Mouse (Mus musculus): ENCODE data around the gene Pak4. TPM values are rescaled to one million over a fixed set of nuclear protein-coding genes. Genes with fewer than 3 reads are reported as not detected.

Pak4 gene
- total and polyA plus RNA-seq, 3 experiments, result 9.3 to 26.6 TPM; not detected in 1

GRCm38 (mm10) chr7:28598951-28599350 lies 966 bp upstream of the Pak4 start:
- Histone ChIP-seq H3K27me3 (ENCODE audit: control insufficient read depth in 1 of 2, insufficient read depth in 2 of 2, low read length in 2 of 2) (no peaks in the 10 kb centered on the region), H3K27ac (ENCODE audit: control insufficient read depth, low read depth, low read length) (no peak overlapping the region), H3K79me2 (ENCODE audit: control insufficient read depth, insufficient read depth, low read length, poor library complexity) (peaks cover 17% of the 10 kb centered on the region), H3K36me3 (ENCODE audit: control insufficient read depth in 1 of 2, insufficient read depth in 2 of 2, low read length in 2 of 2) (peaks cover 0 to 11% of the 10 kb centered on the region in 2 experiments; a peak in 2 of 4 replicates), H3K4me3 (ENCODE audit: control insufficient read depth in 1 of 2, insufficient read depth in 1 of 2, low read depth in 2 of 2, low read length in 2 of 2) (no peak overlapping the region), H3K9me3 (replicated peaks; ENCODE audit: insufficient read depth, low read length) (no peaks in the 10 kb centered on the region), H3K9ac (ENCODE audit: control insufficient read depth, low read depth, low read length, poor library complexity, severe bottlenecking) (no peak overlapping the region), H3K4me1 (ENCODE audit: control insufficient read depth in 1 of 2, insufficient read depth in 2 of 2, low read length in 2 of 2) (peaks cover 4 to 10% of the 10 kb centered on the region in 2 experiments)
- TF ChIP-seq CHD1 (IDR thresholded peaks at IDR 0.05; ENCODE audit: low read depth, low read length) (no peak), ZMIZ1 (IDR thresholded peaks at IDR 0.05; ENCODE audit: low read depth, low read length) (no peak), USF2 (IDR thresholded peaks at IDR 0.05; ENCODE audit: borderline replicate concordance in 1 of 2, insufficient read depth in 1 of 2, low read depth in 1 of 2, low read length in 2 of 2) (no peak), E2F4 (IDR thresholded peaks at IDR 0.05; ENCODE audit: borderline replicate concordance, low read depth, low read length) (no peak), ZKSCAN1 (IDR thresholded peaks at IDR 0.05; ENCODE audit: low read depth, low read length) (no peak)
- DNase-seq (ENCODE audit: low read depth, low spot score), result no peak

GRCm38 (mm10) chr7:28597277-28597570 lies 761 bp downstream of the Pak4 start:
- peak; percentile 30 for DNase-seq (ENCODE audit: low read depth, low spot score)
- TF ChIP-seq BHLHE40 (IDR thresholded peaks at IDR 0.05; ENCODE audit: borderline replicate concordance, low read depth, low read length) (no peak), RAD21 (IDR thresholded peaks at IDR 0.05; ENCODE audit: low read depth, low read length) (no peak), CHD2 (IDR thresholded peaks at IDR 0.05; ENCODE audit: low read length) (no peak)
- H3K9me3 ChIP-seq (replicated peaks; ENCODE audit: insufficient read depth, low read length), result no peaks in the 10 kb centered on the region
- peaks cover 0 to 11% of the 10 kb centered on the region in 2 experiments; a peak in 2 of 4 replicates for H3K36me3 ChIP-seq (ENCODE audit: control insufficient read depth in 1 of 2, insufficient read depth in 2 of 2, low read length in 2 of 2)
- no peaks in the 10 kb centered on the region for H3K27me3 ChIP-seq (ENCODE audit: control insufficient read depth in 1 of 2, insufficient read depth in 2 of 2, low read length in 2 of 2)
- H3K4me3 ChIP-seq (ENCODE audit: control insufficient read depth in 1 of 2, insufficient read depth in 1 of 2, low read depth in 2 of 2, low read length in 2 of 2), result peak overlapping the region; percentile 70 to 81
- peaks cover 17% of the 10 kb centered on the region for H3K79me2 ChIP-seq (ENCODE audit: control insufficient read depth, insufficient read depth, low read length, poor library complexity)
- peak overlapping the region; percentile 94 for H3K9ac ChIP-seq (ENCODE audit: control insufficient read depth, low read depth, low read length, poor library complexity, severe bottlenecking)
- peaks cover 7 to 10% of the 10 kb centered on the region in 2 experiments for H3K4me1 ChIP-seq (ENCODE audit: control insufficient read depth in 1 of 2, insufficient read depth in 2 of 2, low read length in 2 of 2)
- H3K27ac ChIP-seq (ENCODE audit: control insufficient read depth, low read depth, low read length), result no peak overlapping the region; the same call in 1 of the 2 replicates

- no peak for TF ChIP-seq CTCF (IDR thresholded peaks at IDR 0.05 in 2 of 3, conservative IDR thresholded peaks at IDR 0.05 in 1 of 3; ENCODE audit: control insufficient read depth in 1 of 3, insufficient read depth in 1 of 3, low read depth in 2 of 3, low read length in 3 of 3, poor library complexity in 1 of 3, severe bottlenecking in 1 of 3)
- TF ChIP-seq POLR2AphosphoS2 (IDR thresholded peaks at IDR 0.05; ENCODE audit: low read length), result no peak
- no peak for TF ChIP-seq CHD1 (IDR thresholded peaks at IDR 0.05; ENCODE audit: low read depth, low read length)
- TF ChIP-seq MAX (IDR thresholded peaks at IDR 0.05; ENCODE audit: low read length), result no peak
- TF ChIP-seq RCOR1 (IDR thresholded peaks at IDR 0.05; ENCODE audit: low read depth, low read length), result no peak
- no peak for TF ChIP-seq SIN3A (IDR thresholded peaks at IDR 0.05; ENCODE audit: low read length)
- TF ChIP-seq POLR2AphosphoS5 (IDR thresholded peaks at IDR 0.05; ENCODE audit: borderline replicate concordance, low read depth, low read length), result no peak
- no peak for TF ChIP-seq JUND (IDR thresholded peaks at IDR 0.05; ENCODE audit: low read depth, low read length)
- TF ChIP-seq ZMIZ1 (IDR thresholded peaks at IDR 0.05; ENCODE audit: low read depth, low read length), result no peak
- TF ChIP-seq MAFK (IDR thresholded peaks at IDR 0.05; ENCODE audit: borderline replicate concordance, low read depth, low read length), result no peak
- no peak for TF ChIP-seq MAZ (IDR thresholded peaks at IDR 0.05; ENCODE audit: low read depth, low read length)
- TF ChIP-seq NRF1 (IDR thresholded peaks at IDR 0.05; ENCODE audit: insufficient read depth, low read depth, low read length, poor library complexity, severe bottlenecking), result no peak
- DNase-seq (ENCODE audit: low read depth, low spot score), result peak; percentile 22
These were observed 1.3 kb downstream of the Pak4 start for GRCm38 (mm10) chr7:28596436-28597276.

More at GRCm38 (mm10) chr7:28596436-28597276, 1.3 kb downstream of the Pak4 start:
- Histone ChIP-seq H3K36me3 (ENCODE audit: control insufficient read depth in 1 of 2, insufficient read depth in 2 of 2, low read length in 2 of 2) (peaks cover 0 to 11% of the 10 kb centered on the region in 2 experiments; a peak in 2 of 4 replicates), H3K9me3 (replicated peaks; ENCODE audit: insufficient read depth, low read length) (no peaks in the 10 kb centered on the region), H3K27me3 (ENCODE audit: control insufficient read depth in 1 of 2, insufficient read depth in 2 of 2, low read length in 2 of 2) (no peaks in the 10 kb centered on the region), H3K4me3 (ENCODE audit: control insufficient read depth in 1 of 2, insufficient read depth in 1 of 2, low read depth in 2 of 2, low read length in 2 of 2) (peak overlapping the region; percentile 70 to 81; a peak in 3 of 4 replicates), H3K79me2 (ENCODE audit: control insufficient read depth, insufficient read depth, low read length, poor library complexity) (peaks cover 17% of the 10 kb centered on the region), H3K4me1 (ENCODE audit: control insufficient read depth in 1 of 2, insufficient read depth in 2 of 2, low read length in 2 of 2) (peaks cover 7 to 10% of the 10 kb centered on the region in 2 experiments), H3K9ac (ENCODE audit: control insufficient read depth, low read depth, low read length, poor library complexity, severe bottlenecking) (no peak overlapping the region), H3K27ac (ENCODE audit: control insufficient read depth, low read depth, low read length) (no peak overlapping the region)
